Mouse (Mus musculus) CD4-positive, CD25-positive, alpha-beta regulatory T cell, adult 4 months (primary cell): ENCODE results near the gene Col19a1. TPM values are rescaled to one million over a fixed set of nuclear protein-coding genes. Genes with fewer than 3 reads are reported as not detected.
"Not testable (repeated sequence)": the region's sequence is repeated elsewhere in the genome, so short reads cannot be mapped to it uniquely, and the experiment has no call there.

Source experiments
- ATAC-seq: one replicate; pipeline ENCODE4 v1.8.0; 2017
- polyA plus RNA-seq, 2 experiments: library from polyadenylated mRNA; unstranded; fragments of 100-300 nt; shearing (Covaris generic); gene quantifications; one replicate each; pipeline ENCODE4 v1.2.1; 2017

The Col19a1 gene
- polyA plus RNA-seq: not detected

DNA sequence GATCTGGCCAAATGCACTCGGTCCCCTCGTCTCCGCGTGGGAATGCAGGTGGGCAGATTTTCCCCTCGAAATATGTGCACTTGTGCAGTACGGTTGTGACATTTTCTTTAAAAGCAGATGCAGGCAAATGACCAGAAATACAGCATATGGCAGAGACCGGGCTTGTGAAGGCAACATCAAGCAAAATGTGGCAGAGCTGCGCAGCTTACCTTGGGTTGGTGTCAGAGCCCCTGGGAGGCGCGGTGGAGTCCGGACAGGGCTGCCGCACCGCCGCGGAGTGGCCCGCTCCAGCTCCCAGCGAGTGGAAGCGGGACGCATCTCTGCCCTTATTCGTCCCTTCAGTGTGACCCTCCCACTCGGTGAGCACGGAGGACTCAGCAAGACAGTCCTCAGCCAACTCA is at the start of gene Col19a1:
TSS of gene Col19a1 (minus strand) at position 332 of the 401 bp plus-strand sequence.
- no peak for ATAC-seq

- no peak for ATAC-seq
Measured at GRCm38 (mm10) chr1:24633553-24634132, 46.4 kb upstream of the Col19a1 start.

DNA sequence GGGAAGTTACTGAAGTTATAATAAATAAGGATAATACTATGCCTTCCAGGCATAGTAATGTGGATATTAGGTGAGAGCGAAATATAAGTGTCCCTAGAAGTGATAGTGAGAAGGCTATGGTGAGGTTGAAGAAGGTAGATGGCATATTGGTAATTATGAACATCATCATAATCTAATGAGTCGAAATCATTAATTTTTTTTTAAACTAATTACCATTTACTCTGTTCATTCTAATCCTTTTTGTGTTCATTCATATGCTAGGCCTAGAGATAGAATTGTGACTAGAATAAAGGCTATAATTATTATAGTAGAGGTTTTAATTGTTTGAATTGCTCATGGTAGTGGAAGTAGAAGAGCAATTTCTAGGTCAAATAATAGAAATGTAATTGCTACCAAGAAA is 25.3 kb upstream of the Col19a1 start:
- ATAC-seq: not testable (repeated sequence)

DNA sequence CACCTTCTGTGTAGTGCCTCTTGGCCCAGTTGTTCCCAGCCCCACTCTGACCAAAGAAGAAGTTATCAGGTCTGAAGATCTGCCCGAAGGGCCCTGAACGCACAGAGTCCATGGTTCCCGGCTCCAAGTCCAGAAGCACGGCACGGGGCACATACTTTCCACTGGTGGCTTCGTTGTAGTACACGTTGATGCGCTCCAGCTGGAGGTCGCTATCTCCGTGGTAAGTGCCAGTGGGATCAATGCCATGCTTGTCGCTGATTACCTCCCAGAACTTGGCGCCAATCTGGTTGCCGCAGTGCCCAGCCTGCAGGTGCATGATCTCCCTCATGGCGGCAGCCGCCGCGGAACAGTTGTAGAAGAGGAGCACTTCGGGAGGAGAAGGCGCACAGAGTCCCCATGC is 7.8 kb upstream of the Col19a1 start:
- ATAC-seq: no peak

GRCm38 (mm10) chr1:24586370-24587140 is 717 bp downstream of the Col19a1 start:
- ATAC-seq: no peak

DNA sequence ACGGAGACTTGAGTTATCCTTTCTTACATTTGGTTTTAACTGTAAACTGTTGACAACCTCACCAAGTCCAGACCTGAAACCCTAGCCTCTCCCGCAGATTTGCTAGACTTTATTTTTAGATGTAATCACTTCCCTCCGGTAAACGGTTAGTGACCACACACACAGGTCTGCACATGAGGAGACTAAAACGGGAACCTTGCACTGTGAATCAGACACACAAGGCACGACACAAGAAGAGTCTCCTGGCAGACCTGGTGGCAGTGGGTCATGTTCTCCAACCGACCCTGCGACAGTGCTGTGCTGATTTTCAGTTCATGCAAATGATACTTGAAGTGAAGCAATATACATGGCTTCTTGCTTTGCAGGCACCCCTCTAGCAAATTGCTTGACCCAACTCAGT is 14.7 kb downstream of the Col19a1 start:
- no peak for ATAC-seq

GRCm38 (mm10) chr1:24564113-24564512 is 23.2 kb downstream of the Col19a1 start:
- no peak for ATAC-seq

DNA sequence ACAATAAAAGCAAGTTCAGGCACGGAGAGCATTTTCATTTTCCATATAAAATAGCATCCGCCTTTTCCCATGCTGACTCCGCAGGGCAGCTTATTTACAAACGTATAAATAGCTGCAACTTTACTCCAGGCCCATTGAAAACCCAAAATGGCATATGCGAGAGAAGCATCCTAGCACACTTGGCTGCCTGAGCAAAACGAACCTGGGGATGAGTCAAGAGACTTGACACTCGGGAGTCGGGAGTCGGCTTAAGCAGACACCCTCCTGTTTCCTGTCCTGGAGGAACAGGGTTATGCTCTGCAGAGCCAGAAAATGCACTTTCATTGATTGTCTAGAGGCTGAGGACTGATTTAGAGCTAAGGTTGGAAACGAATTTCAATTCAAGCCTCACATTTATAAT is 29.3 kb downstream of the Col19a1 start:
- no peak for ATAC-seq

DNA sequence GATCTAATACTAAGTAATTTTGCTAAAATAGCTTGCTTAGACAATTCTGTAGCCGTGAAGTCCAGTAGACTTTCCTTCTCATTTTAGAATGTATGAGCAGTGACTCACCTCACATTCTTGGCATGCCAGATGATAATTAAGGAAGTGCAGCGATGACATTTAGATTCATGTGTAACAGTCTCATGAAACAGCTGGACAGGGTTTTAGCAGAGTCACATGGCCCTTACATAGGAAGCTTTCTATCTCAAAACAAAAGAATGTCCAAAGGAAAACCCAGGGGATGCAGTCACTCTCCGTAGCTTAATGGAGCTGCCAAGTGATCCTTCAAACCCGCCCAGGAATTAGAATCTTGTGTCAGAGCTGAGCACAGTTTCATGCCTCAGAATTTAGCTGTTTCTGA is 33.8 kb downstream of the Col19a1 start:
- ATAC-seq: no peak

GRCm38 (mm10) chr1:24550560-24551280 is 36.6 kb downstream of the Col19a1 start:
- no peak for ATAC-seq

GRCm38 (mm10) chr1:24550031-24550430 is 37.2 kb downstream of the Col19a1 start:
- no peak for ATAC-seq

- no peak for ATAC-seq
Measured at GRCm38 (mm10) chr1:24549050-24549449, 38.2 kb downstream of the Col19a1 start.

GRCm38 (mm10) chr1:24547574-24547973 is 39.7 kb downstream of the Col19a1 start:
- ATAC-seq: no peak

GRCm38 (mm10) chr1:24539852-24540251 is 47.4 kb downstream of the Col19a1 start:
- ATAC-seq: no peak

DNA sequence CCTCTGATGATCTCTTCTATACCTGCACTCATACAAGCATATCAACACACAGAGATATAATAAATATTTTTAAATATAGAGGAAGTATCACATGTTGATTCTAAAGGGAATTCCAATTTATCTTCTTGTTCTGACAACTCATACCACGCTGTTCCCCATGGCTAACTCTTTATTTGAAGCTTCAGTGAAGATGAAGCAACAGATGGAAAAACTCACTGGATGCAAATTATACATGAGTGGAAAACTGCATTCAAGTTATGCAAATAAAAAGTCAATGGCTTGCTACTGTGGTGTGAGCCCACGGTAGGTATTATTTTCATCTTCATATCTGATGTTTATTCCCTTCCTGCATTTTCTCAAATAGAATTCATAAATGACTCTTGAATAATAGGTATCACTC is 60.1 kb downstream of the Col19a1 start:
- no peak for ATAC-seq

DNA sequence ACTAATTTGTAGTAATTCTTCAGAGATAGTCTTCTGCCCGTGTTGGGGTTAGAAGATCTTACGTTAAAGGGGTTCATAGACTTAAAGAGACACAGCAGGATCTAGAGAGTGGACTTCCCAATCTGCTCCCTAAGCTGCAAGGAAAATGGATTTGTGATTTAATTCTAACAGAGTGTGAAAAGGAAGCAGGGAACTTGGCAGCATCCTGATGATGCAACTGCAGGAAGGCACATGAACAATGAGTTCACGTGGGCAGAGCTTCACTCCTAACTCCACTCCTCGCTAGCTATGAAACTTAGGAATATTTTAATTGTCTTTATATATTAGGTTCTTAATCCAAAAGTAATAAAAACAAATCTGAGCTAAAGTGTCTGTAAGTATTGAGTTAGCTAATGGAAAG is 69.8 kb downstream of the Col19a1 start:
- no peak for ATAC-seq

DNA sequence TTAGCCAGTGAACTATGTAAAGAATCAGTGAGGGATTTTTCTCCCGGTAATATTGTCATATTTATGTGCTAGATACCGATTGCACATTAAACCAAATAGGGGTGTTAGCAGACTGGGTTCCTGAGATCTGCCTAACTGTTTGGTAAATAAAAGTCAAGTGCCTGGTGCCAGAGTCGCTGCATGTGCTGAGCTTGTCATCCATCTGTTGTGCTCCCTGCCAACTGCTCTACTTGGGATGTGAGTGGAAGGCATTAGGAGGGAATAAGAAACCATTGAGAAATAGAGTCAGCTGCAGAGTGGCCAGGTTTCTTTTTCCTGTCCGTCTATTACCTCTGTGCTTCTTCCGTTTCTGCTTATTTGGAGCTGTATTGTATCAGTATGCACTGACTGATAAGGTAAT is 71.9 kb downstream of the Col19a1 start:
- ATAC-seq: no peak

DNA sequence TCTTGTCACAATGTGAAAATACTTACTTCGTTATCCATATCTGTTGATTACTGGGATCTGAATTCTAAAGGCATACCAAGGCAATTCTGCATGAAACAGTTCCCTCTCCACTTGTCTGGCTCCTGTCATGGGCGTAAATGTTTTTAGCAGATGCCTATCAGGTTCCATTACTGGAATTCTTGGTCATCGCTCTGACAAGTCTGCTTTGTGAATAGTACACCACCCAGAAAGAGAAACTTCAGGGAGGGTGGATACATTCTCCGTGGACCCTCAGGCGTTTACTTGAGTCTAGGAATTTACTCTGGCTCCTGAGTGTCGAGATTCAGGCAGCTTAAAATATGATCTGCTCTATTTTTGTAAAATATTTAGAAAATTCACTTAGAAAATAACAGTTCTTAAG is 75.7 kb downstream of the Col19a1 start:
- no peak for ATAC-seq

- ATAC-seq: no peak
Measured at GRCm38 (mm10) chr1:24495400-24495799, 91.9 kb downstream of the Col19a1 start.

- ATAC-seq: no peak
Measured at GRCm38 (mm10) chr1:24484161-24484560, 103.1 kb downstream of the Col19a1 start.

DNA sequence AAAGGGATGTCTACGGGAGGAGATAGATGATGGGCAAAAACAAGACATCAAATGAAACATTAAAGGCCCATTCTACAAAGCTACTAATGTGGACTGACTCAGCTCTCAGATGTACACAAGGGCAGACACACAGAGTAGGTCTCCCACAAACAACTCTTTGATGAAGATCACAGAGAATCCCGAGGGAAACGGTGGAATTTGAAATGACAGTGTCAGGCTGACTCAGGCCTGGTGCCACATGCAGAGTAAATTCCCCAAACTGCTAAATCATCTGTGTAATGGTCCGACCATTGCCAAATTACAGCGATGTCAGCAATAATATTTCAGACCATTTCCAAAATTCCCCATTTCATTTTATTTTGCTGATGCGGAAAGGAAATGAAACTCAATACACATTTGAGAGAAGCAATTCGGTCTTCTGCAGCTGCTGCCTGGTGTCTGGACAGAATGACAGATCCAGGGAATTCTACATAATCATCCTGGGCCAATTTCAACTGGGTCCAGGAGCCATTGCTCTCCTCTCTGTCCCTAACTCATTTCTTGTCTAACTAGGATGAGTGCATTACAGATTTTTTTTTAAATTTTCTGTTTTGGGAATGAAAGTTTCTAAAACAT is 116.1 kb downstream of the Col19a1 start:
- no peak for ATAC-seq

- ATAC-seq: no peak
Measured at GRCm38 (mm10) chr1:24470633-24471032, 116.6 kb downstream of the Col19a1 start.

DNA sequence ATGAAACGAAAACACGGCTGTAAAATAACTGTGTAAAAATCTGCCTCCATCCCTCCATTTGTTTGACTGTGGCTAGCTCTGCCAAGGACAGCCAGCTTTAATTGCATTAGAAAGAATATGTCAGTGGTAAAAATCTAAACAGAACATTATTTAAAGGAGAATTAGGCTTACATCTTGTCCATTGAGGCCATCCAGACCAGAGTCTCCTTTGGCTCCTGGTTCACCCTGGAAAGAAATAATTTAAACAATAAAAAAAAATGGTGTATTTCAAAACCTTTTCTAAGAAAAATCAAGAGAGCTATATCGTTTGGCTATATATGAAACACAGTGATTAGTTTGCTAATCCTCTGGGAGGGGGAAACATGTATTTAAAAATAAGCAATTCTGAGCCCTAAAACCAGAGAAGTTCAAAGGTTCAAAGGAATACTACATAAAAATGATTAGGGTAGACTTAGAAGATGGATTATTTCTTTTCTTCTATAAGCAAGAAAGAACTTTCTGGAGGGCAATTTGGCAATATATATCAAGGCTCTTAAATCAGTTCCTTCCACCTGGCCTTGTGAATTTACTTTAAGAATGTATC is 125.9 kb downstream of the Col19a1 start:
- ATAC-seq: no peak
